Mouse (Mus musculus): ENCODE measurements around the gene Pde10a.

DNA sequence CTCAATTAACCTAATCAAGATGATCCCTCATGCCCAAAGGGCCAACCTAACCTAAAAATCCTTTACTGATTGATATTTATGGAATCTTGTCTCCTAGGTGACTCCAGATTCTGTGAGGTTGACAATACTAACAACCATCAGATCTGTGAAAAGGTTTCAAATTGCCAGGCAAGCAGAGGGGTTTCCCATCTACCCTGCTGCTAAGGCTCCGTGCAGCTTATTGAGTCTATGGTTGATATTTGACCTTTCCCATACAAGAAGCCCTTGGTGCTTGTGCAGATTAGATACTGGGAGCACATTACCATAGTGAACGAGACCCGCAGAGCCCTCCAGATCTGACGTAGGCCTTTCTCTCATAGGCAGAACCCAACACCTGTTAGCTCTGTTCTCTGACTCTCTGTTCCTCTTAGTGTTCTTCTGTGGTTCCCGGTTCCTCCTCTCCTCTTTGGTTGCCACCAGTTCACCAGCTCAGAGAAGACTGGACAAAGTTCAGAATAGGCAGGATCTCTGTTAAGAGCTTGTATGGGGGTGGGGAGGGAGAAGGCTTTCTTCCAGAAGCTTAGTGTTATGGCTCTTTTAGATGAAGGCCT is 240.9 kb downstream of the Pde10a start:
- TF ChIP-seq CTCF (conservative IDR thresholded peaks at IDR 0.05; ENCODE audit: low read length) (no peak), POU5F1 (IDR thresholded peaks at IDR 0.05; ENCODE audit: borderline replicate concordance, low read length) (no peak)
